Mouse (Mus musculus): ENCODE measurements around the gene Shc3. TPM values are rescaled to one million over a fixed set of nuclear protein-coding genes. Genes with fewer than 3 reads are reported as not detected.

Gene Shc3
- total and polyA plus RNA-seq, 3 experiments = 0.15 to 0.40 TPM; not detected in 1

GRCm38 (mm10) chr13:51404566-51404965 lies 164.7 kb downstream of the Shc3 start:
- Histone ChIP-seq H3K9ac (ENCODE audit: insufficient read depth, low read depth) (no peak overlapping the region), H3K4me1 (ENCODE audit: control insufficient read depth in 1 of 2, insufficient read depth in 2 of 2) (peaks cover 39 to 69% of the 10 kb centered on the region in 2 experiments), H3K9me3 (replicated peaks; ENCODE audit: low read length) (peaks cover 3% of the 10 kb centered on the region), H3K4me2 (ENCODE audit: insufficient read depth, low read depth, poor library complexity, severe bottlenecking) (no peak overlapping the region), H3K27me3 (replicated peaks) (no peaks in the 10 kb centered on the region), H3K36me3 (replicated peaks in 1 of 2; ENCODE audit: control insufficient read depth in 1 of 2, insufficient read depth in 1 of 2, low read length in 1 of 2) (peaks cover 0 to 3% of the 10 kb centered on the region in 2 experiments), H3K27ac (ENCODE audit: insufficient read depth, low read depth) (no peak overlapping the region), H3K4me3 (replicated peaks in 1 of 3; ENCODE audit: low read depth in 2 of 3, low read length in 2 of 3, poor library complexity in 1 of 3) (no peak overlapping the region), H3K79me2 (replicated peaks; ENCODE audit: control insufficient read depth, extremely low read depth, insufficient read depth, poor library complexity, severe bottlenecking) (0 out of 2 replicates have a peak, but pooled peaks cover 4% of the 10 kb centered on the region)
- dilution Hi-C loops (cut with MboI; ENCODE audit: extremely low pct_ligation_motif_present, extremely low pct_unique_long_range_greater_than_20kb, low sequenced_read_pairs) = no loop called here
- in situ Hi-C loops (cut with MboI; ENCODE audit: low pct_ligation_motif_present, low pct_unique_long_range_greater_than_20kb, low sequenced_read_pairs) = no loop called here
- TF ChIP-seq MEF2A (IDR thresholded peaks at IDR 0.05; ENCODE audit: borderline replicate concordance, low read depth, low read length) = peak; percentile 74
- TF ChIP-seq NELFE (IDR thresholded peaks at IDR 0.05; ENCODE audit: low read depth, low read length) = no peak
- peak; percentile 39 for TF ChIP-seq ETS1 (conservative IDR thresholded peaks at IDR 0.05; ENCODE audit: low read depth, low read length)
- TF ChIP-seq RCOR1 (conservative IDR thresholded peaks at IDR 0.05; ENCODE audit: low read depth, low read length) = no peak
- TF ChIP-seq TCF12 (IDR thresholded peaks at IDR 0.05; ENCODE audit: low read depth, low read length) = no peak
- TF ChIP-seq ZC3H11A (IDR thresholded peaks at IDR 0.05; ENCODE audit: low read depth, low read length) = no peak
- no peak for TF ChIP-seq GABPA (IDR thresholded peaks at IDR 0.05; ENCODE audit: insufficient replicate concordance, low read depth, low read length)
- TF ChIP-seq UBTF (IDR thresholded peaks at IDR 0.05; ENCODE audit: low read depth, low read length) = no peak
- TF ChIP-seq MAZ (IDR thresholded peaks at IDR 0.05; ENCODE audit: low read depth, low read length) = no peak
- no peak for TF ChIP-seq MAFK (IDR thresholded peaks at IDR 0.05; ENCODE audit: insufficient replicate concordance, low read length)
- no peak for TF ChIP-seq SMC3 (IDR thresholded peaks at IDR 0.05; ENCODE audit: low read depth, low read length)
- no peak for TF ChIP-seq ELF1 (IDR thresholded peaks at IDR 0.05; ENCODE audit: low read depth, low read length)
- TF ChIP-seq MYC (IDR thresholded peaks at IDR 0.05; ENCODE audit: low read depth, low read length) = no peak
- TF ChIP-seq USF2 (conservative IDR thresholded peaks at IDR 0.05; ENCODE audit: low read depth, low read length) = no peak
- peak; percentile 74 for TF ChIP-seq ZNF384 (IDR thresholded peaks at IDR 0.05; ENCODE audit: low read depth, low read length)
- no peak for TF ChIP-seq CHD1 (IDR thresholded peaks at IDR 0.05; ENCODE audit: low read depth, low read length)
- TF ChIP-seq TBP (conservative IDR thresholded peaks at IDR 0.05; ENCODE audit: low read depth, low read length) = no peak
- TF ChIP-seq RAD21 (IDR thresholded peaks at IDR 0.05; ENCODE audit: low read depth, low read length) = no peak
- TF ChIP-seq MAX (IDR thresholded peaks at IDR 0.05; ENCODE audit: low read length) = no peak
- no peak for TF ChIP-seq USF1 (IDR thresholded peaks at IDR 0.05; ENCODE audit: low read depth, low read length)
- no peak for TF ChIP-seq KAT2A (IDR thresholded peaks at IDR 0.05; ENCODE audit: insufficient replicate concordance, low read length)
- TF ChIP-seq EP300 (IDR thresholded peaks at IDR 0.05; ENCODE audit: low read length) = peak; percentile 31; the same call in 1 of the 2 replicates
- no peak for TF ChIP-seq JUND (conservative IDR thresholded peaks at IDR 0.05; ENCODE audit: low read depth, low read length)
- no peak for TF ChIP-seq CTCF (conservative IDR thresholded peaks at IDR 0.05 in 1 of 2, IDR thresholded peaks at IDR 0.05 in 1 of 2; ENCODE audit: low read depth in 2 of 2, low read length in 2 of 2)
- TF ChIP-seq JUN (IDR thresholded peaks at IDR 0.05; ENCODE audit: insufficient read depth, low read depth, low read length) = no peak
- TF ChIP-seq IRF4 (IDR thresholded peaks at IDR 0.05; ENCODE audit: low read depth, low read length) = no peak
- TF ChIP-seq E2F4 (IDR thresholded peaks at IDR 0.05; ENCODE audit: insufficient replicate concordance, low read depth, low read length) = no peak
- no peak for TF ChIP-seq ZKSCAN1 (IDR thresholded peaks at IDR 0.05; ENCODE audit: borderline replicate concordance, low read depth, low read length)
- no peak for TF ChIP-seq SIN3A (IDR thresholded peaks at IDR 0.05; ENCODE audit: low read length)
- no peak for TF ChIP-seq PAX5 (IDR thresholded peaks at IDR 0.05; ENCODE audit: low read length)
- no peak for TF ChIP-seq HCFC1 (IDR thresholded peaks at IDR 0.05; ENCODE audit: low read depth, low read length)
- no peak for DNase-seq (ENCODE audit: extremely low read depth)

Data from CH12.LX (cell line).